Mouse (Mus musculus) MEL (cell line): ENCODE data around the gene Mboat2. TPM values are rescaled to one million over a fixed set of nuclear protein-coding genes. Genes with fewer than 3 reads are reported as not detected.

ENCODE experiments used
- DNase-seq: peaks from one replicate; pipeline ENCODE4 v3.0.0; 2011; ENCODE audit warnings: low read depth, low spot score
- H3K27ac ChIP-seq: 2 replicates; pipeline ENCODE4 v1.5.1; 2012; ENCODE audit warnings: low read depth, mild to moderate bottlenecking, control low read depth, low read length, moderate library complexity; ENCODE audit not compliant: control insufficient read depth
- H3K27me3 ChIP-seq, 2 experiments: fragments of 150-350 bp in 1 of 2; sonication (generic) in 1 of 2; 2 replicates each; pipeline ENCODE4 v1.6.1; 2012; ENCODE audit warnings: low read length in 2 of 2, mild to moderate bottlenecking in 2 of 2, improper control_type of control experiment in 1 of 2, moderate library complexity in 1 of 2; ENCODE audit not compliant: insufficient read depth in 2 of 2, control insufficient read depth in 1 of 2
- H3K36me3 ChIP-seq, 2 experiments: 2 replicates each; pipeline ENCODE4 v1.6.1; 2012 to 2014; ENCODE audit warnings: low read length in 2 of 2, improper control_type of control experiment in 1 of 2, inconsistent platforms in 1 of 2, mild to moderate bottlenecking in 1 of 2; ENCODE audit not compliant: insufficient read depth in 2 of 2, control insufficient read depth in 1 of 2
- H3K4me1 ChIP-seq, 2 experiments: fragments of 150-350 bp in 1 of 2; sonication (generic) in 1 of 2; 2 replicates each; pipeline ENCODE4 v1.6.1; 2012; ENCODE audit warnings: low read length in 2 of 2, improper control_type of control experiment in 1 of 2, mild to moderate bottlenecking in 1 of 2; ENCODE audit not compliant: insufficient read depth in 2 of 2, control insufficient read depth in 1 of 2
- H3K4me3 ChIP-seq, 2 experiments: fragments of 150-350 bp in 1 of 2; sonication (generic) in 1 of 2; 2 replicates each; pipeline ENCODE4 v1.5.1; 2012; ENCODE audit warnings: low read depth in 2 of 2, low read length in 2 of 2, mild to moderate bottlenecking in 2 of 2, moderate library complexity in 2 of 2, control low read depth in 1 of 2, improper control_type of control experiment in 1 of 2; ENCODE audit not compliant: control insufficient read depth in 1 of 2, insufficient read depth in 1 of 2
- H3K79me2 ChIP-seq: 2 replicates; pipeline ENCODE4 v1.6.1; 2012; ENCODE audit warnings: mild to moderate bottlenecking, low read length, moderate library complexity; ENCODE audit not compliant: control insufficient read depth, poor library complexity, insufficient read depth
- H3K9ac ChIP-seq: 2 replicates; pipeline ENCODE4 v1.6.1; 2012; ENCODE audit warnings: low read depth, mild to moderate bottlenecking, control low read depth, low read length, moderate library complexity; ENCODE audit not compliant: control insufficient read depth, poor library complexity, severe bottlenecking
- H3K9me3 ChIP-seq: fragments of 150-350 bp; sonication (generic); replicated peaks from 2 replicates; pipeline ENCODE4 v1.6.1; 2012; ENCODE audit warnings: mild to moderate bottlenecking, low read length, improper control_type of control experiment, moderate library complexity; ENCODE audit not compliant: insufficient read depth
- CHD1 ChIP-seq: IDR thresholded peaks from 2 replicates; pipeline ENCODE4 v1.6.1; 2012; ENCODE audit warnings: low read depth, mild to moderate bottlenecking, inconsistent platforms, low read length, improper control_type of control experiment
- CHD2 ChIP-seq: IDR thresholded peaks from 2 replicates; pipeline ENCODE4 v1.6.1; 2011; ENCODE audit warnings: low read length, improper control_type of control experiment
- CTCF ChIP-seq, 3 experiments: IDR thresholded peaks in 2 of 3; conservative IDR thresholded peaks in 1 of 3; 2 replicates each; pipeline ENCODE4 v1.5.1; 2011 to 2012; ENCODE audit warnings: low read length in 3 of 3, low read depth in 2 of 3, mild to moderate bottlenecking in 2 of 3, improper control_type of control experiment in 1 of 3, inconsistent platforms in 1 of 3, mixed read lengths in 1 of 3, moderate library complexity in 1 of 3; ENCODE audit not compliant: control insufficient read depth in 1 of 3, insufficient read depth in 1 of 3, poor library complexity in 1 of 3, severe bottlenecking in 1 of 3
- E2F4 ChIP-seq: IDR thresholded peaks from 2 replicates; pipeline ENCODE4 v1.6.1; 2011; ENCODE audit warnings: low read depth, low read length, improper control_type of control experiment, borderline replicate concordance
- ELF1 ChIP-seq: IDR thresholded peaks from 2 replicates; pipeline ENCODE4 v1.6.1; 2014; ENCODE audit warnings: low read depth, mild to moderate bottlenecking, inconsistent platforms, low read length, improper control_type of control experiment, moderate library complexity
- EP300 ChIP-seq, 2 experiments: IDR thresholded peaks; 2 replicates each; pipeline ENCODE4 v1.6.1; 2011; ENCODE audit warnings: improper control_type of control experiment in 2 of 2, low read length in 2 of 2, low read depth in 1 of 2, mild to moderate bottlenecking in 1 of 2
- GABPA ChIP-seq: IDR thresholded peaks from 2 replicates; pipeline ENCODE4 v1.6.1; 2012; ENCODE audit warnings: low read depth, mild to moderate bottlenecking, inconsistent platforms, low read length, improper control_type of control experiment, moderate library complexity
- HCFC1 ChIP-seq: IDR thresholded peaks from 2 replicates; pipeline ENCODE4 v1.6.1; 2012; ENCODE audit warnings: low read depth, mild to moderate bottlenecking, inconsistent platforms, low read length, improper control_type of control experiment, moderate library complexity
- JUND ChIP-seq: IDR thresholded peaks from 2 replicates; pipeline ENCODE4 v1.6.1; 2011; ENCODE audit warnings: low read depth, mild to moderate bottlenecking, improper control_type of control experiment, low read length
- KAT2A ChIP-seq: conservative IDR thresholded peaks from 2 replicates; pipeline ENCODE4 v1.6.1; 2012; ENCODE audit warnings: low read depth, low read length, improper control_type of control experiment, inconsistent platforms
- MAFK ChIP-seq: IDR thresholded peaks from 2 replicates; pipeline ENCODE4 v1.6.1; 2011; ENCODE audit warnings: low read depth, mild to moderate bottlenecking, low read length, improper control_type of control experiment, borderline replicate concordance
- MAZ ChIP-seq: IDR thresholded peaks from 2 replicates; pipeline ENCODE4 v1.6.1; 2012; ENCODE audit warnings: low read depth, mild to moderate bottlenecking, inconsistent platforms, low read length, improper control_type of control experiment
- MYC ChIP-seq: IDR thresholded peaks from 2 replicates; pipeline ENCODE4 v1.6.1; 2011; ENCODE audit warnings: low read depth, mild to moderate bottlenecking, low read length, improper control_type of control experiment, moderate library complexity
- NRF1 ChIP-seq: IDR thresholded peaks from 2 replicates; pipeline ENCODE4 v1.6.1; 2014; ENCODE audit warnings: low read depth, mild to moderate bottlenecking, inconsistent platforms, low read length, improper control_type of control experiment, moderate library complexity; ENCODE audit not compliant: poor library complexity, insufficient read depth, severe bottlenecking
- POLR2A ChIP-seq, 2 experiments: IDR thresholded peaks; 2 replicates each; pipeline ENCODE4 v1.6.1; 2011 to 2012; ENCODE audit warnings: low read length in 2 of 2, mild to moderate bottlenecking in 2 of 2, control low read depth in 1 of 2, improper control_type of control experiment in 1 of 2, low read depth in 1 of 2, moderate library complexity in 1 of 2; ENCODE audit not compliant: control insufficient read depth in 1 of 2, insufficient read depth in 1 of 2, poor library complexity in 1 of 2
- POLR2AphosphoS2 ChIP-seq: IDR thresholded peaks from 2 replicates; pipeline ENCODE4 v1.6.1; 2011; ENCODE audit warnings: low read length, improper control_type of control experiment
- POLR2AphosphoS5 ChIP-seq: IDR thresholded peaks from 2 replicates; pipeline ENCODE4 v1.6.1; 2012; ENCODE audit warnings: low read depth, borderline replicate concordance, mild to moderate bottlenecking, inconsistent platforms, low read length, moderate library complexity, mixed read lengths
- RCOR1 ChIP-seq: IDR thresholded peaks from 2 replicates; pipeline ENCODE4 v1.6.1; 2012; ENCODE audit warnings: low read depth, mild to moderate bottlenecking, inconsistent platforms, low read length, improper control_type of control experiment
- USF1 ChIP-seq: IDR thresholded peaks from 2 replicates; pipeline ENCODE4 v1.6.1; 2014; ENCODE audit warnings: low read depth, mild to moderate bottlenecking, inconsistent platforms, low read length, improper control_type of control experiment, moderate library complexity
- USF2 ChIP-seq, 2 experiments: IDR thresholded peaks; 2 replicates each; pipeline ENCODE4 v1.6.1; 2011 to 2012; ENCODE audit warnings: improper control_type of control experiment in 2 of 2, low read length in 2 of 2, borderline replicate concordance in 1 of 2, inconsistent platforms in 1 of 2, low read depth in 1 of 2, mild to moderate bottlenecking in 1 of 2; ENCODE audit not compliant: insufficient read depth in 1 of 2
- ZNF384 ChIP-seq: IDR thresholded peaks from 2 replicates; pipeline ENCODE4 v1.6.1; 2012; ENCODE audit warnings: low read depth, mild to moderate bottlenecking, inconsistent platforms, low read length, improper control_type of control experiment
- polyA plus RNA-seq, 2 experiments: library from polyadenylated mRNA; stranded (reverse) in 1 of 2; unstranded in 1 of 2; fragments of >175 nt in 1 of 2; fragments of >200 nt in 1 of 2; gene quantifications; 2 replicates each; pipeline versions ENCODE4 v1.2.1 to v1.2.4; 2012; ENCODE audit warnings: low replicate concordance in 2 of 2, low read depth in 1 of 2; ENCODE audit not compliant: insufficient read length in 2 of 2, insufficient read depth in 1 of 2, missing spikeins in 1 of 2
- total RNA-seq: library from RNA; depleted of rRNA; stranded (reverse); fragments of 300-350 nt; gene quantifications from 2 replicates; pipeline ENCODE4 v1.2.3, GENCODE M21; 2012

The Mboat2 gene
- total and polyA plus RNA-seq, 3 experiments, result 13.5 TPM; not detected in 1

GRCm38 (mm10) chr12:24963393-24964022, 132.8 kb downstream of the Mboat2 start (continued):
- TF ChIP-seq JUND (no peak), POLR2AphosphoS2 (no peak), EP300 (IDR thresholded peaks at IDR 0.05; ENCODE audit: low read depth in 1 of 2, low read length in 2 of 2) (no peak)

GRCm38 (mm10) chr12:24965406-24965805, 134.7 kb downstream of the Mboat2 start:
- no peak for DNase-seq
- Histone ChIP-seq H3K27me3 (no peaks in the 10 kb centered on the region), H3K9me3 (no peaks in the 10 kb centered on the region), H3K4me3 (no peak overlapping the region), H3K27ac (no peak overlapping the region), H3K36me3 (peaks cover 0 to 6% of the 10 kb centered on the region in 2 experiments; a peak in 2 of 4 replicates), H3K9ac (no peak overlapping the region), H3K4me1 (peaks cover 0 to 6% of the 10 kb centered on the region in 2 experiments; a peak in 3 of 4 replicates), H3K79me2 (no peaks in the 10 kb centered on the region)
- no peak for TF ChIP-seq MYC
- no peak for TF ChIP-seq GABPA
- TF ChIP-seq ZNF384, result no peak
- no peak for TF ChIP-seq POLR2AphosphoS5
- TF ChIP-seq MAFK, result no peak
- TF ChIP-seq RCOR1, result no peak
- no peak for TF ChIP-seq CHD1
- TF ChIP-seq USF1, result no peak
- TF ChIP-seq E2F4, result no peak
- no peak for TF ChIP-seq CTCF (IDR thresholded peaks at IDR 0.05 in 2 of 3, conservative IDR thresholded peaks at IDR 0.05 in 1 of 3; ENCODE audit: control insufficient read depth in 1 of 3, insufficient read depth in 1 of 3, low read depth in 2 of 3, low read length in 3 of 3, poor library complexity in 1 of 3, severe bottlenecking in 1 of 3)
- no peak for TF ChIP-seq ELF1
- no peak for TF ChIP-seq MAZ
- TF ChIP-seq CHD2, result no peak
- no peak for TF ChIP-seq POLR2A (IDR thresholded peaks at IDR 0.05; ENCODE audit: control insufficient read depth in 1 of 2, insufficient read depth in 1 of 2, low read depth in 1 of 2, low read length in 2 of 2, poor library complexity in 1 of 2)
- no peak for TF ChIP-seq HCFC1
- no peak for TF ChIP-seq KAT2A
- no peak for TF ChIP-seq USF2 (IDR thresholded peaks at IDR 0.05; ENCODE audit: borderline replicate concordance in 1 of 2, insufficient read depth in 1 of 2, low read depth in 1 of 2, low read length in 2 of 2)
- TF ChIP-seq JUND, result no peak
- TF ChIP-seq NRF1, result no peak
